Mouse (Mus musculus): Measurements from ENCODE around the gene Polr3a. TPM values are rescaled to one million over a fixed set of nuclear protein-coding genes. Genes with fewer than 3 reads are reported as not detected.
"Not testable (repeated sequence)": the region's sequence is repeated elsewhere in the genome, so short reads cannot be mapped to it uniquely, and the experiment has no call there.

Polr3a gene
- polyA plus RNA-seq, 1 experiment from 2014 or later = 5.1 TPM

GRCm38 (mm10) chr14:24486241-24486767 lies 554 bp downstream of the Polr3a start:
- Histone ChIP-seq H3K9me3 (ENCODE audit: control insufficient read depth) (no peaks in the 10 kb centered on the region), H3K4me2 (replicated peaks; ENCODE audit: low read depth) (peak overlapping the region; percentile 80), H3K27ac (ENCODE audit: low read depth, low read length) (peak overlapping the region; percentile 84), H3K9ac (ENCODE audit: low read depth, low read length) (peak overlapping the region; percentile 83), H3K36me3 (ENCODE audit: control insufficient read depth, insufficient read depth) (peaks cover 28% of the 10 kb centered on the region), H3K4me1 (replicated peaks; ENCODE audit: control insufficient read depth, insufficient read depth, low read length) (no peaks in the 10 kb centered on the region), H3K27me3 (replicated peaks; ENCODE audit: control insufficient read depth, insufficient read depth, low read length) (no peaks in the 10 kb centered on the region), H3K4me3 (ENCODE audit: low read depth, low read length) (peak overlapping the region; percentile 88)
- TF ChIP-seq CTCF (IDR thresholded peaks at IDR 0.05; ENCODE audit: low read depth) = no peak
- peak; percentile 28 for ATAC-seq
- 2% methylated on average over 13 of the region's 13 CpGs for WGBS

GRCm38 (mm10) chr14:24468806-24469205 lies 18.1 kb downstream of the Polr3a start:
- Histone ChIP-seq H3K27ac (ENCODE audit: low read depth, low read length) (no peak overlapping the region), H3K4me3 (ENCODE audit: low read depth, low read length) (no peak overlapping the region), H3K27me3 (replicated peaks; ENCODE audit: control insufficient read depth, insufficient read depth, low read length) (no peaks in the 10 kb centered on the region), H3K9me3 (ENCODE audit: control insufficient read depth) (no peaks in the 10 kb centered on the region), H3K4me1 (replicated peaks; ENCODE audit: control insufficient read depth, insufficient read depth, low read length) (no peaks in the 10 kb centered on the region), H3K9ac (ENCODE audit: low read depth, low read length) (no peak overlapping the region), H3K36me3 (ENCODE audit: control insufficient read depth, insufficient read depth) (peaks cover 93% of the 10 kb centered on the region), H3K4me2 (replicated peaks; ENCODE audit: low read depth) (no peak overlapping the region)
- TF ChIP-seq CTCF (IDR thresholded peaks at IDR 0.05; ENCODE audit: low read depth) = no peak
- ATAC-seq = no peak
- 93% methylated on average over 6 of the region's 6 CpGs for WGBS

GRCm38 (mm10) chr14:24458191-24458590 lies 28.7 kb downstream of the Polr3a start:
- no peak for TF ChIP-seq CTCF (IDR thresholded peaks at IDR 0.05; ENCODE audit: low read depth)
- 94% methylated on average over 3 of the region's 3 CpGs for WGBS
- no peak overlapping the region for H3K4me2 ChIP-seq (replicated peaks; ENCODE audit: low read depth)

GRCm38 (mm10) chr14:24443529-24443928 lies 43.3 kb downstream of the Polr3a start:
- WGBS = 80% methylated on average over 4 of the region's 4 CpGs

More at GRCm38 (mm10) chr14:24458191-24458590, 28.7 kb downstream of the Polr3a start:
- Histone ChIP-seq H3K36me3 (ENCODE audit: control insufficient read depth, insufficient read depth) (peaks cover 95% of the 10 kb centered on the region), H3K4me1 (replicated peaks; ENCODE audit: control insufficient read depth, insufficient read depth, low read length) (no peaks in the 10 kb centered on the region), H3K9me3 (ENCODE audit: control insufficient read depth) (no peaks in the 10 kb centered on the region), H3K4me3 (ENCODE audit: low read depth, low read length) (no peak overlapping the region), H3K9ac (ENCODE audit: low read depth, low read length) (no peak overlapping the region), H3K27me3 (replicated peaks; ENCODE audit: control insufficient read depth, insufficient read depth, low read length) (no peaks in the 10 kb centered on the region), H3K27ac (ENCODE audit: low read depth, low read length) (no peak overlapping the region)
- no peak for ATAC-seq

More at GRCm38 (mm10) chr14:24443529-24443928, 43.3 kb downstream of the Polr3a start:
- not testable (repeated sequence) for H3K9ac ChIP-seq (ENCODE audit: low read depth, low read length); H3K4me3 ChIP-seq (ENCODE audit: low read depth, low read length); H3K9me3 ChIP-seq (ENCODE audit: control insufficient read depth); H3K27ac ChIP-seq (ENCODE audit: low read depth, low read length); H3K27me3 ChIP-seq (replicated peaks; ENCODE audit: control insufficient read depth, insufficient read depth, low read length); H3K4me1 ChIP-seq (replicated peaks; ENCODE audit: control insufficient read depth, insufficient read depth, low read length); ATAC-seq; H3K4me2 ChIP-seq (replicated peaks; ENCODE audit: low read depth)
- peaks cover 18% of the 10 kb centered on the region for H3K36me3 ChIP-seq (ENCODE audit: control insufficient read depth, insufficient read depth)

Other genes with a start within 250 kb of the Polr3a start
- 5.0 and 5.5 TPM in 2 replicates for gene Dlg5, start 241.1 kb downstream of the Polr3a start, polyA plus RNA-seq (2015; fragmentation: Nextera tagmentation; extraction: Ambion mirVana)
- gene E330034G19Rik, start 193.8 kb downstream of the Polr3a start, polyA plus RNA-seq (2015; fragmentation: Nextera tagmentation; extraction: Ambion mirVana) = not detected in 2 replicates
- 766 and 793 TPM in 2 replicates for gene Rps24, start 67 bp upstream of the Polr3a start, polyA plus RNA-seq (2015; fragmentation: Nextera tagmentation; extraction: Ambion mirVana)